Mouse (Mus musculus) ES-E14 (cell line): ENCODE data around the gene Rnf149. TPM values are rescaled to one million over a fixed set of nuclear protein-coding genes. Genes with fewer than 3 reads are reported as not detected.

ENCODE experiments used
- DNase-seq: peaks from one replicate; pipeline ENCODE4 v3.0.0-alpha.2; 2013; ENCODE audit warnings: low read depth, low spot score
- H3K27ac ChIP-seq: 2 replicates; pipeline ENCODE4 v1.5.1; 2012; ENCODE audit warnings: low read depth, mild to moderate bottlenecking, low read length, moderate library complexity, mixed read lengths; ENCODE audit not compliant: poor library complexity, insufficient read depth, severe bottlenecking
- H3K36me3 ChIP-seq: 2 replicates; pipeline ENCODE4 v1.6.1; 2012; ENCODE audit warnings: mild to moderate bottlenecking, low read length, moderate library complexity, mixed read lengths; ENCODE audit not compliant: control insufficient read depth, poor library complexity, insufficient read depth, severe bottlenecking
- H3K4me1 ChIP-seq, 2 experiments: fragments of 150-350 bp in 1 of 2; sonication (generic) in 1 of 2; 2 replicates each; pipeline ENCODE4 v1.6.1; 2012; ENCODE audit warnings: low read length in 2 of 2, mild to moderate bottlenecking in 1 of 2, mixed read lengths in 1 of 2; ENCODE audit not compliant: control insufficient read depth in 2 of 2, insufficient read depth in 2 of 2, poor library complexity in 1 of 2
- H3K4me3 ChIP-seq, 2 experiments: fragments of 150-350 bp in 1 of 2; sonication (generic) in 1 of 2; 2 replicates each; pipeline ENCODE4 v1.5.1; 2012; ENCODE audit warnings: low read length in 2 of 2, low read depth in 1 of 2, mild to moderate bottlenecking in 1 of 2, mixed read lengths in 1 of 2; ENCODE audit not compliant: insufficient read depth in 1 of 2, poor library complexity in 1 of 2, severe bottlenecking in 1 of 2
- H3K9ac ChIP-seq: 2 replicates; pipeline ENCODE4 v1.6.1; 2012; ENCODE audit warnings: low read depth, mild to moderate bottlenecking, low read length, mixed read lengths; ENCODE audit not compliant: poor library complexity, insufficient read depth, severe bottlenecking
- H3K9me3 ChIP-seq: fragments of 150-350 bp; sonication (generic); 2 replicates; pipeline ENCODE4 v1.6.1; 2012; ENCODE audit warnings: low read depth, mild to moderate bottlenecking, low read length; ENCODE audit not compliant: control insufficient read depth, insufficient read depth
- CHD2 ChIP-seq: IDR thresholded peaks from 2 replicates; pipeline ENCODE4 v1.6.1; 2014; ENCODE audit warnings: mild to moderate bottlenecking, low read depth, low read length, inconsistent platforms
- HCFC1 ChIP-seq: IDR thresholded peaks from 2 replicates; pipeline ENCODE4 v1.6.1; 2012; ENCODE audit warnings: low read length, inconsistent platforms, borderline replicate concordance; ENCODE audit not compliant: insufficient read depth
- MAFK ChIP-seq: IDR thresholded peaks from 2 replicates; pipeline ENCODE4 v1.6.1; 2014; ENCODE audit warnings: mild to moderate bottlenecking, low read depth, low read length, inconsistent platforms; ENCODE audit not compliant: insufficient read depth
- ZC3H11A ChIP-seq: IDR thresholded peaks from 2 replicates; pipeline ENCODE4 v1.6.1; 2012; ENCODE audit warnings: low read depth, mild to moderate bottlenecking, inconsistent platforms, low read length, borderline replicate concordance
- ZNF384 ChIP-seq: IDR thresholded peaks from 2 replicates; pipeline ENCODE4 v1.6.1; 2012; ENCODE audit warnings: low read depth, low read length, inconsistent platforms
- in situ Hi-C, 2 experiments: fragments of 600-800 bp; cut with MboI; formaldehyde crosslinking; loops; one replicate each; pipeline ENCODE4 v1.15.1; 2025; ENCODE audit warnings: low sequenced_read_pairs in 2 of 2, inconsistent platforms in 1 of 2; ENCODE audit not compliant: unreplicated experiment in 2 of 2
- total RNA-seq: library from RNA; depleted of rRNA; stranded (reverse); fragments of 300-350 nt; gene quantifications from 2 replicates; pipeline ENCODE4 v1.2.3, GENCODE M21; 2012

Rnf149 gene
- total RNA-seq, 1 experiment, result 61.7 TPM

GRCm38 (mm10) chr1:39515303-39515991 lies 61.8 kb downstream of the Rnf149 start:
- Histone ChIP-seq H3K36me3 (no peaks in the 10 kb centered on the region), H3K4me3 (no peak overlapping the region), H3K9ac (no peak overlapping the region; the same call in 1 of the 2 replicates), H3K4me1 (0 out of 4 replicates have a peak, but pooled peaks cover 2 to 5% of the 10 kb centered on the region in 2 experiments), H3K27ac (no peak overlapping the region), H3K9me3 (no peaks in the 10 kb centered on the region)
- in situ Hi-C loops, result loop anchor here (10.0 to 25.0 kb wide), 3 partner anchors 128 to 511 kb away; no protein-coding TSS in a partner anchor
- no peak for DNase-seq
- TF ChIP-seq ZC3H11A (no peak), HCFC1 (no peak), ZNF384 (no peak)

DNA sequence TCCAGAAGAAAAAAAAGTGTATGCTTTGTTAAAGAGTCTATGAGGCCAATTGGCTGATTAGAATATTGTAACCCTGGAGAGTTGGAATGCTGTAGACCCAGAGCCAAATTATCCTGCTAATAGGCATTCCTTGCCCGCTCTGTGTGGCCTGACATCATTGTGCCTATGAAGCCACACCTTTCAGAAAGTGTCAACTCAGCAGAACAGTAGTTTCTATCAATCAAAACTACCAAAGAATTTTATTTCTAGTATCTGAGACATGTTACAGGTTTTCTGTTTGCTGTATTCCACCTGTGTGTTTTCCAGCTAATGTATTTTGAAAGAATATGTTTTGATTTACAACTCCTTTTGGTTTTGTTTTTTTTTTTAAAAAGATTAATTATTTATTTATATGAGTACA lies 65.0 kb downstream of the Rnf149 start:
- Histone ChIP-seq H3K27ac (no peak overlapping the region), H3K4me3 (no peak overlapping the region), H3K4me1 (peaks cover 0 to 5% of the 10 kb centered on the region in 2 experiments; a peak in 1 of 4 replicates), H3K9ac (no peak overlapping the region), H3K36me3 (no peaks in the 10 kb centered on the region), H3K9me3 (no peaks in the 10 kb centered on the region)
- TF ChIP-seq CHD2 (no peak), HCFC1 (no peak), ZNF384 (no peak), ZC3H11A (no peak), MAFK (peak; percentile 95)
- in situ Hi-C loops, result loop anchor here (10.0 to 25.0 kb wide), 3 partner anchors 125 to 507 kb away; no protein-coding TSS in a partner anchor
- DNase-seq, result no peak

- in situ Hi-C loops, result loop anchor here (10.0 to 25.0 kb wide), 3 partner anchors 124 to 507 kb away; no protein-coding TSS in a partner anchor
- no peaks in the 10 kb centered on the region for H3K9me3 ChIP-seq
- H3K4me1 ChIP-seq, result peaks cover 0 to 5% of the 10 kb centered on the region in 2 experiments; a peak in 1 of 4 replicates
- no peak for DNase-seq
- no peak overlapping the region for H3K27ac ChIP-seq
- TF ChIP-seq MAFK, result no peak
- TF ChIP-seq HCFC1, result no peak
- no peak for TF ChIP-seq CHD2
- no peak for TF ChIP-seq ZC3H11A
- no peak for TF ChIP-seq ZNF384
- H3K9ac ChIP-seq, result no peak overlapping the region
- H3K36me3 ChIP-seq, result no peaks in the 10 kb centered on the region
- H3K4me3 ChIP-seq, result no peak overlapping the region
Observed at GRCm38 (mm10) chr1:39511775-39512174, 65.4 kb downstream of the Rnf149 start.

DNA sequence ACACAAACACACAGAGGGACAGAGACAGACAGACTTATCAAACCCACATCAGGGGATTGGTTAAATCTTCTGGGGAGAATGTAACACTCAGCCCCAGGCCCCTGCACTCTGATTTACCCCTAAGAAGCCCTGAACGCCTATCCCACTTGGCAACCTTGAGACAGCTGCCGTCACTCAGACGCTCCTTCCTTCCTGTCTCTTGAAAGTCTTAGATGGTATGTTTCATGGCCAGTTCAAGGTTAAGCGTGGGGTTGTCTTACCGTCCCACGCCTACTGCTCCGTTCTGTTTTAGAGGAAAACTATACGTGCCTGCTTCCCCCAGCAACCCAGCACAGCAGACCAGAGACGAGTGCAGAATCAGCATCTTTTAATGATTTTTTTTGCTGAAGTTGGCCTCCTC lies 71.6 kb downstream of the Rnf149 start:
- H3K27ac ChIP-seq, result no peak overlapping the region
- no peak for TF ChIP-seq ZNF384
- TF ChIP-seq CHD2, result no peak
- no peak for TF ChIP-seq HCFC1
- TF ChIP-seq MAFK, result no peak
- no peak for TF ChIP-seq ZC3H11A
- H3K4me1 ChIP-seq, result peaks cover 0 to 5% of the 10 kb centered on the region in 2 experiments; a peak in 1 of 4 replicates
- DNase-seq, result no peak
- in situ Hi-C loops, result loop anchor here (25.0 kb wide), 2 partner anchors 118 to 493 kb away; no protein-coding TSS in a partner anchor
- no peak overlapping the region for H3K4me3 ChIP-seq
- no peaks in the 10 kb centered on the region for H3K36me3 ChIP-seq
- H3K9ac ChIP-seq, result no peak overlapping the region
- no peaks in the 10 kb centered on the region for H3K9me3 ChIP-seq
